Mouse (Mus musculus) neutrophil, adult 65 days (primary cell): Measurements from ENCODE around the gene Flii. TPM values are rescaled to one million over a fixed set of nuclear protein-coding genes. Genes with fewer than 3 reads are reported as not detected.

Experiments used
- total RNA-seq: library from RNA; stranded (reverse); gene quantifications from 2 replicates; pipeline ENCODE4 v1.2.4, GENCODE M21; 2023

The Flii gene
- 223 and 259 TPM in 2 replicates for total RNA-seq

GRCm38 (mm10) chr11:60726601-60727391, at the start of gene Flii:
Gene Flii (minus strand): TSS chr11:60727263.

GRCm38 (mm10) chr11:60728260-60728761, 1.2 kb upstream of the Flii start, which contains the start of gene Mief2:
Gene Mief2 (plus strand): TSS chr11:60728398.

GRCm38 (mm10) chr11:60699524-60700075, 27.5 kb downstream of the Flii start, which contains the start of gene Llgl1:
Gene Llgl1 (plus strand): TSS chr11:60699723.

Other genes with a start within 250 kb of the Flii start
- 37.3 and 44.7 TPM in 2 replicates for gene Alkbh5, start 190.9 kb downstream of the Flii start, total RNA-seq
- gene Llgl1, start 27.5 kb downstream of the Flii start, total RNA-seq: 13.9 and 16.0 TPM in 2 replicates
- gene Mief2, start 1.1 kb upstream of the Flii start, total RNA-seq: 10.0 and 11.4 TPM in 2 replicates
- gene Top3a, start 50.1 kb upstream of the Flii start, total RNA-seq: 8.7 and 13.8 TPM in 2 replicates
- 47.2 and 65.6 TPM in 2 replicates for gene Smcr8, start 50.3 kb upstream of the Flii start, total RNA-seq
- gene Shmt1, start 84.5 kb upstream of the Flii start, total RNA-seq: 8.4 and 10.0 TPM in 2 replicates
- gene Dhrs7b, start 103.4 kb upstream of the Flii start, total RNA-seq: 4.8 and 5.3 TPM in 2 replicates
- gene Tmem11, start 152.0 kb upstream of the Flii start, total RNA-seq: 14.6 and 16.7 TPM in 2 replicates
- gene Natd1, start 187.5 kb upstream of the Flii start, total RNA-seq: 6.0 and 7.4 TPM in 2 replicates
- gene Map2k3, start 204.8 kb upstream of the Flii start, total RNA-seq: 135 and 174 TPM in 2 replicates